Comparison of ENCODE assay signal across 28 mouse cellular contexts in the genomic region with DNA sequence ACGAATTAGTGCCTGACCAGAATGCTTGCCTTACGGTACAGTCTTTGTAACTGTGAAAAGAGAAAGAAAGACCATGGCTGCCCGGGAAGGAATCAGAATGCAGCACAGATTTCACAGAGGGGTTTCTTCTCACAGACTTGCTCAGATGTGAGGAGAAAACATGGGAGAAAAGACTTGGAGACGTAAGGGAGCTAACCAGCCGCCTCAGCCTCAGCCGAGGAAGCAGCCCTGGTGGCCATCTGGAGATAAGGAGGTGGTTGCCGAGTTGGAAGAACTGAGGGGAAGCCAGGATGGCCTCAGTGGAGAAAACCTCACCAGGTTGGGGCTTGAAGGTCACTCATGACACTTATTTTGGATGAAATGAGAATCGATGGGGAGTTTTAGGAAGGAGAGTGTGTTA. TPM values are rescaled to one million over a fixed set of nuclear protein-coding genes. Genes with fewer than 3 reads are reported as not detected.
"Had no signal": no experiment of that assay in that cellular context is flagged by ENCODE, and none has a peak within 500 bp of the region (broad histone marks: within the 10 kb centered on the region; RNA-seq: fewer than 3 reads in every experiment).

No protein-coding gene starts in this region.

- ATAC-seq: forebrain, postnatal 0 days; inflammation-experienced regulatory T-cells, adult 6 months; intestine, embryonic 15.5 days; intestine, postnatal 0 days had no signal

- H3K9ac ChIP-seq: forebrain, postnatal 0 days; heart, embryonic 13.5 days; heart, embryonic 15.5 days; hindbrain, embryonic 13.5 days; hindbrain, embryonic 15.5 days; intestine, embryonic 15.5 days; limb, embryonic 12.5 days; liver, embryonic 13.5 days; liver, embryonic 15.5 days had no signal

- H3K4me1 ChIP-seq: heart, embryonic 13.5 days; heart, embryonic 15.5 days; hindbrain, embryonic 13.5 days; hindbrain, embryonic 15.5 days; intestine, embryonic 15.5 days; limb, embryonic 10.5 days; limb, embryonic 12.5 days; liver, embryonic 13.5 days; liver, embryonic 15.5 days had no signal

- H3K27ac ChIP-seq: heart, adult 2 months; heart, embryonic 13.5 days; heart, embryonic 15.5 days; hindbrain, embryonic 13.5 days; hindbrain, embryonic 15.5 days; intestine, embryonic 15.5 days; limb, embryonic 10.5 days; limb, embryonic 12.5 days; liver, embryonic 13.5 days; liver, embryonic 15.5 days had no signal

- H3K4me3 ChIP-seq: heart, adult 2 months; heart, embryonic 13.5 days; heart, embryonic 15.5 days; hindbrain, embryonic 13.5 days; hindbrain, embryonic 15.5 days; intestine, embryonic 15.5 days; limb, embryonic 10.5 days; limb, embryonic 12.5 days; liver, embryonic 13.5 days; liver, embryonic 15.5 days had no signal

- H3K4me2 ChIP-seq: heart, embryonic 11.5 days; heart, embryonic 13.5 days; heart, embryonic 15.5 days; hindbrain, embryonic 13.5 days; hindbrain, embryonic 15.5 days; intestine, embryonic 15.5 days; limb, embryonic 12.5 days; liver, embryonic 11.5 days; liver, embryonic 13.5 days; liver, embryonic 15.5 days had no signal

- H3K27me3 ChIP-seq: intestine, embryonic 15.5 days; liver, embryonic 13.5 days; liver, embryonic 15.5 days had no signal

- DNase-seq: forebrain, postnatal 0 days; gastrocnemius, postnatal 14 days; gastrocnemius, postnatal 36 days; heart, adult 11 months; heart, adult 2 months; heart, postnatal 14 days; heart, postnatal 36 days; kidney, adult 18-20 months; kidney, adult 8-10 months; kidney, postnatal 10 days; kidney, postnatal 25 days; kidney, postnatal 4 days; liver; liver, embryonic 13.5 days had no signal

- H3K36me3 ChIP-seq: heart, embryonic 13.5 days; heart, embryonic 15.5 days; hindbrain, embryonic 13.5 days; hindbrain, embryonic 15.5 days; intestine, embryonic 15.5 days; limb, embryonic 10.5 days; limb, embryonic 12.5 days; liver, embryonic 13.5 days; liver, embryonic 15.5 days had no signal

- H3K9me3 ChIP-seq: heart, embryonic 13.5 days; heart, embryonic 15.5 days; hindbrain, embryonic 13.5 days; hindbrain, embryonic 15.5 days; intestine, embryonic 15.5 days; limb, embryonic 10.5 days; limb, embryonic 12.5 days; liver, embryonic 13.5 days; liver, embryonic 15.5 days had no signal

RNA-seq across cellular contexts. Expression of a gene that starts 8.7 kb away (rescaled TPM):
- total RNA-seq: heart, adult 2 months; heart, postnatal 14 days; heart, postnatal 36 days; hematopoietic stem cell, adult 5-6 weeks had no signal
- polyA plus RNA-seq: heart, adult 2 months; heart, postnatal 0 days; inflammation-experienced regulatory T-cells, adult 6 months had no signal
